Mouse (Mus musculus) midbrain, embryonic 11.5 days (tissue): Measurements from ENCODE around the gene Rnf169. TPM values are rescaled to one million over a fixed set of nuclear protein-coding genes. Genes with fewer than 3 reads are reported as not detected.

Experiments used
- ATAC-seq: fragments of 200-750 bp; cut with Nextera tagmentation; 2 replicates; pipeline ENCODE4 v1.8.0; 2017; ENCODE audit warnings: moderate TSS enrichment, moderate library complexity; ENCODE audit not compliant: low FRiP score
- DNase-seq: peaks from one replicate; pipeline ENCODE4 v3.0.0; 2015; ENCODE audit warnings: low spot score; ENCODE audit errors: missing footprints
- H3K27ac ChIP-seq: fragments of 300-500 bp; sonication (generic); 2 replicates; pipeline ENCODE4 v1.5.1; 2014; ENCODE audit warnings: low read depth, low read length
- H3K27me3 ChIP-seq: fragments of 300-500 bp; sonication (generic); 2 replicates; pipeline ENCODE4 v1.6.1; 2014; ENCODE audit warnings: mild to moderate bottlenecking, low read length, moderate library complexity, mixed read lengths; ENCODE audit not compliant: control insufficient read depth, insufficient read depth
- H3K36me3 ChIP-seq: fragments of 300-500 bp; sonication (generic); 2 replicates; pipeline ENCODE4 v1.6.1; 2014; ENCODE audit warnings: mild to moderate bottlenecking, low read length, moderate library complexity, mixed read lengths; ENCODE audit not compliant: control insufficient read depth, insufficient read depth
- H3K4me1 ChIP-seq: fragments of 300-500 bp; sonication (generic); 2 replicates; pipeline ENCODE4 v1.6.1; 2014; ENCODE audit warnings: low read length; ENCODE audit not compliant: control insufficient read depth, insufficient read depth
- H3K4me2 ChIP-seq: fragments of 300-500 bp; sonication (generic); 2 replicates; pipeline ENCODE4 v1.6.1; 2014; ENCODE audit warnings: mild to moderate bottlenecking, moderate library complexity
- H3K4me3 ChIP-seq: fragments of 300-500 bp; sonication (generic); 2 replicates; pipeline ENCODE4 v1.5.1; 2014; ENCODE audit warnings: low read depth, low read length
- H3K9ac ChIP-seq: fragments of 300-500 bp; sonication (generic); 2 replicates; pipeline ENCODE4 v1.6.1; 2014; ENCODE audit warnings: low read length
- H3K9me3 ChIP-seq: fragments of 300-500 bp; sonication (generic); 2 replicates; pipeline ENCODE4 v1.6.1; 2016; ENCODE audit warnings: low read length; ENCODE audit not compliant: control insufficient read depth
- WGBS: fragments of 180-500 bp; shearing (Covaris S2); extraction: QIAGEN DNeasy Blood & Tissue Kit; methylation state at CpG from one replicate; pipeline ENCODE4 v1.1.7; 2014; 5-methylcytosine and 5-hydroxymethylcytosine counted together
- polyA plus RNA-seq: library from polyadenylated mRNA; unstranded; fragments of >200 nt; fragmentation: Nextera tagmentation; extraction: Ambion mirVana; gene quantifications from 2 replicates; pipeline ENCODE4 v1.2.1, GENCODE M21; 2014

Gene Rnf169
- polyA plus RNA-seq, 1 experiment from 2014 or later, result 6.5 TPM

DNA sequence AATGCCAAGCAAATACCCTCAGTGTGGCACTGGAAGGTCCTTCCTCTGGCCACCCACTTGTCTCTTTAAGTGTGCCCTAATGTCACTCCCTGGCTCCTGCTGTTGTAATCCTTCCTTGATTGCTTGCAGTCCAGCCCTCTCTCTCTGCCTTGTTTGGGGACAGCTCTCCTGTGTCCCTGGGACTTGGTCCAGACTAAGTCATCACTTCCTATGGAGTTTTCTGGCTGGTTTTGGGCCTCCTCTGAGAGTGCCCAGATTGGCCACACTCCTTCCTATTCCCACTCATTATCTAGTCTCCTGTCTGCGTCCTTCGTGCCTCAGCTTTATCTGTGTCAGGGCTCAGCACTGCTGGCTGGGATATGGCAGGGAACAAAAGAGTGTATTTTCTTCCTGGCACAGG lies 64.7 kb downstream of the Rnf169 start:
- Histone ChIP-seq H3K27ac (no peak overlapping the region), H3K9me3 (no peaks in the 10 kb centered on the region), H3K27me3 (no peaks in the 10 kb centered on the region; the same call in 1 of the 2 replicates), H3K9ac (no peak overlapping the region), H3K4me2 (no peak overlapping the region), H3K4me1 (peaks cover 12% of the 10 kb centered on the region), H3K4me3 (no peak overlapping the region), H3K36me3 (no peaks in the 10 kb centered on the region)
- DNase-seq (no peak), ATAC-seq (no peak)
- WGBS, result 80% methylated on average over 2 of the region's 2 CpGs

DNA sequence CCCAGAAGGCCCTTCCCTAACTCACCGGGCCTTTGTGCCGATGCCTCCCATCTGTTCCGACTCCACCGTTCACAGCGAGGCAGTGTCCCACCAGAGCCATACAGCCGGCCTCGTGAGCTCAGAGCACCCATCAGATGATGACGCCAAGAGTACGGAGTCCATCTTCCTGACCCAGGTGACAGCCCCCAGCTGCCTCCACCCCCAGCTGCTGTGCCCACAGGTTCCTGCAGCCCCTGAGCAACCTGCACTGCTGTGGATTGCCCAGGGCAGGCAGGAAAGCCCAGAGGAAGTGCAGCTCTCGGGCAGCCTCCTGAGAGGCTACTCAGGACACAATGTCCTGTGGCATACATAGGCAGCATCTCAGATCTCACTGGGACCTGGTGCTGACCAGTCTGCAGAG lies 65.9 kb downstream of the Rnf169 start:
- no peak overlapping the region for H3K4me2 ChIP-seq
- WGBS, result 89% methylated on average over 10 of the region's 10 CpGs
- no peak overlapping the region for H3K27ac ChIP-seq
- no peaks in the 10 kb centered on the region; the same call in 1 of the 2 replicates for H3K27me3 ChIP-seq
- ATAC-seq, result no peak
- no peaks in the 10 kb centered on the region for H3K9me3 ChIP-seq
- no peak overlapping the region for H3K9ac ChIP-seq
- H3K4me1 ChIP-seq, result peaks cover 12% of the 10 kb centered on the region
- H3K36me3 ChIP-seq, result no peaks in the 10 kb centered on the region
- no peak for DNase-seq
- no peak overlapping the region for H3K4me3 ChIP-seq

DNA sequence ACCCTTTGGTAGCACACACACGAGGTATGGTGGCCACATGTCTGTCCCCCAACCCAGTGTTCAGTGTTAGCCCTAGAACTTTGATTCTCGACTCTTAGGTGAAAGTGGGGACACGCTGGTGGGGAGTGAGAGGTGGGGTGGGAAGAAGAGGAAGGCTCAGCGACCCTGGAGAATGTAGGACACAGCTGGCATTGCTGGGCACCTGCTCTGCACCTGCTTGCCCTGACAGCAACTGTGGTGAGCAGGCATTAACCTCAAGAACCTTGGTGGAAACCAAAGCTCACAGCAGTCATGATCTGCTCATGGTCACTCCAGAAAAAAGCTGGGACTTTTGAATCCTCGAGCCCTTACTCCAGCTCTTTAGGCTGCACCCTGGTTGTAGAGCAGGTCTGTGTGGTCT lies 69.2 kb downstream of the Rnf169 start:
- H3K4me2 ChIP-seq, result no peak overlapping the region
- no peak overlapping the region for H3K27ac ChIP-seq
- H3K27me3 ChIP-seq, result no peaks in the 10 kb centered on the region
- WGBS, result 77% methylated on average over 5 of the region's 5 CpGs
- H3K9ac ChIP-seq, result no peak overlapping the region
- no peaks in the 10 kb centered on the region for H3K36me3 ChIP-seq
- ATAC-seq (no peak), DNase-seq (no peak)
- no peaks in the 10 kb centered on the region for H3K9me3 ChIP-seq
- H3K4me3 ChIP-seq, result no peak overlapping the region
- H3K4me1 ChIP-seq, result no peaks in the 10 kb centered on the region

DNA sequence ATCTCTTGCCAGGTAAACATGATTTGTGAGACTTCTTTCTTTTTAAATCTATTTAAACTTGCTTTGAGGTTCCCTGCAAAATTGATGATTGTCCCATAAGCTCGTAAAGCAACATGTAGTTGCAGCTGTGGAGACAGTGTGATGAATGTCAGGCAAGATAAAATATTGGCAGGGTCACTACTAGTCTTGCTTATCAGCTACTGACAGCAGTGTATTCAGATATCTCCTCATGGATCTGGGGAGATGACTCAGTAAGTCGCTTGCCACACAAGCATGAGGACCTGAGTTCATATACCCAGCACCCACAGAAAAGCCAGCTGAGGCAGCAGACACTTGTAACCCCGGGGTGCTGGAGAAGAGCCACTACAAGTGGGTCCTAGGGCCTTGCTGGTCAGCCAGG lies 72.8 kb downstream of the Rnf169 start:
- Histone ChIP-seq H3K9me3 (no peaks in the 10 kb centered on the region), H3K4me1 (no peaks in the 10 kb centered on the region), H3K27ac (no peak overlapping the region), H3K36me3 (no peaks in the 10 kb centered on the region), H3K4me3 (no peak overlapping the region), H3K27me3 (no peaks in the 10 kb centered on the region), H3K4me2 (no peak overlapping the region), H3K9ac (no peak overlapping the region)
- ATAC-seq (no peak), DNase-seq (no peak)
- WGBS, result 90% methylated on average over 3 of the region's 3 CpGs

DNA sequence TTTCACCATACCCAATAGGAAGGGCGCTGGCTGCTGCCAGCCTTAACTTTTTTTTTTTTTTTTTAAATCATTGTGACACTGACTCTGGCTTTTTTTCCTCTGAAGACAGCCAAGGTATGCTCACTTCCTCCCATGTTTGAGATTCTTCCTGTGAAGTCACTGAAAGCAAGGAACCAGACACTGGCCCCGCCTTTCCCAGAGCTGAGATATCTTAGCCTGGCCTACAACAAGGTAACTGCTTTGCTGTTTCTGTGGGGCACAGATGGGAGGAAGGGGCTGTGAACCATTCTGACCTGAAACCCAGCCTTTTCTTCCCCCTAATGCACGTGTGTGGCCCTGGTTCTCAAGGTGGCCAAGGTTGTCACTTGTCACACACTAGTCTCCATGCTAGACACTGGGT lies 73.9 kb downstream of the Rnf169 start:
- 80% methylated on average over 3 of the region's 3 CpGs for WGBS

DNA sequence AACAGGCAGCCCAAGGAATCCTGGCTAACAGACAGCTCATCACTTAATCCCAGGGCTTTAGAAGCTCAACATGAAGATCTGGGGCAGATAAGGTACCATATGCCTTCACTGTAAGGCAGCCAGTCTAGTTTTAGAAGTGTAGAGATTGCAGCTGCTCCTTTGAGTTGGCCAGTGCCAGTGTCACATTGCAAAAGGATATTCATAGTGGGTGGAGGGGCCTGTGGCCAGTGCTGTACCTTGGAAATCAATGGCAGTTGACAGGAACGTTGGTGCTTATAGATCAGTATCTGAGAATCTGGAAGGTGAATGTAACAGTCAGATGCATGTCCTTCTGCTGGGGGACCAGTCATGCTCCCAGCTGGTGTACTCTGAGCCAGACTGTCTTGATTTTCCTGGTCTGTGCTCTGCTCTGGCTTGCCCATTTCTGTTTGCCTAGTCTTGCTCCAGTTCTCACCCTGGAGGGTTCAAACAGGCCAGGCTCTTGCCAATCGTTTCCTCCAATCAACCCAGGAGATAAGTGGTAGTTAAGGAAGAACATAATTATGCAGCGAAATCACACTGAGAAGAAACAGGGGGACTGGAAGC lies 75.7 kb downstream of the Rnf169 start:
- ATAC-seq (no peak), DNase-seq (no peak)
- Histone ChIP-seq H3K9ac (no peak overlapping the region), H3K4me3 (no peak overlapping the region), H3K27ac (no peak overlapping the region), H3K4me2 (no peak overlapping the region), H3K36me3 (no peaks in the 10 kb centered on the region), H3K9me3 (no peaks in the 10 kb centered on the region), H3K4me1 (no peaks in the 10 kb centered on the region), H3K27me3 (no peaks in the 10 kb centered on the region)
- WGBS, result 77% methylated on average over 3 of the region's 3 CpGs

More for the DNA sequence above, 73.9 kb downstream of the Rnf169 start:
- DNase-seq (no peak), ATAC-seq (no peak)
- Histone ChIP-seq H3K4me2 (no peak overlapping the region), H3K4me1 (no peaks in the 10 kb centered on the region), H3K27me3 (no peaks in the 10 kb centered on the region), H3K36me3 (no peaks in the 10 kb centered on the region), H3K9me3 (no peaks in the 10 kb centered on the region), H3K9ac (no peak overlapping the region), H3K27ac (no peak overlapping the region), H3K4me3 (no peak overlapping the region)

DNA sequence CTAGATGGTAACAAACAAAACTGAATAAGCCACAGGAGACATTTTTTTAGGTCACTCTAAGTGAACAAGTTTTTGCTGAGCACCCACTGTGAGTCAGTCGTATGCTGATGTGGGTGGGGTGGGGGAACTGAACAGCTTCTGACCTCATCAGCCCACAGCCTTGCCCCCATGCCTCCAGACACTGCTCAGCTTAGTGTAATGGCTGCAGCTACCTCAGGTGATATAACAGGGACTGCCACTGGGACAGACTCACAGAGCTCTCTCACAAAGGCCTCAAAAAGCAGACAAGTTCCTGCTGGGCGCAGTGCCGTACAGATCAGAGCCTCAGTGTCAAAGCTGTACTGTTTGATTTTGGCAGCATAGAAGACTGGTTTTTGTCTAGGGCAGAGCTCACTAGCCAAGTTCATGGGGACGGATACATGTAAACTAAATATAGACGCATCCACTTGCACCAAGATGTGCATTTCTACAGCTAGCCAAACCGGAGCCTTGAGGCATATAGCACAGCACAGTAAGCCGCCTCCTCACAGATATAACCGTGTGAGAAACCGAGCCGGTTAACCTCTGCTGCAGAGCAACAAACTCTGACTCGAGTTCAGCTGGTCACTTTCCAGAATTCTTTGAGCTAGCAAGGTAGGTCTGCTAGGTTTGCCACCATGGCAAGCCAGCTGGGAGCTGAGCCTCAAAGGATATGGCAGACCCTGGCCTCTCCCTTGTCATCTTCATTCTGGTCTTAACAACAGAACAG lies 77.2 kb downstream of the Rnf169 start:
- no peak overlapping the region for H3K4me3 ChIP-seq
- 83% methylated on average over 11 of the region's 11 CpGs for WGBS
- ATAC-seq, result no peak

DNA sequence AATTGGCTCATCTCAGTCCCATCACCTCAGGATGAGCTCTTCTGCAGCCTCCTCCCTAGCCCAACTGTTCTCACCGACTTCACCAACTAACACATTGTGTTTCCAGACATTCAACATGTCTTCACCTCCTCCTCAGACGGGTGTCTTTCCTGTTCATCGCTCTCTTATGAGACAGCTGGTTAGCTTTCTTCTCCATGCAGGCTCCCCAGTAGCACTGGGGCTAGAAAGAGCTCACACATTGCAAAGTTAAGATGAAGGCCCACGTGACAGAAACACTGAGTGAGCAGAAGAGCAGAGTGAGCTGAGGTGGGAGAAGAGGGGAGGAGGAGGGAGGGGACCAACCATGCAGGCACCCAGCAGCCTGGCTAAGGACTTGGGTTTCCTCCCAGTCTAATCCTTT lies 78.0 kb downstream of the Rnf169 start:
- ATAC-seq (no peak), DNase-seq (no peak)
- H3K4me1 ChIP-seq, result no peaks in the 10 kb centered on the region
- no peak overlapping the region for H3K27ac ChIP-seq
- H3K27me3 ChIP-seq, result no peaks in the 10 kb centered on the region
- H3K4me3 ChIP-seq, result no peak overlapping the region
- 82% methylated on average over 4 of the region's 4 CpGs for WGBS
- H3K4me2 ChIP-seq, result no peak overlapping the region
- no peaks in the 10 kb centered on the region for H3K9me3 ChIP-seq
- H3K9ac ChIP-seq, result no peak overlapping the region
- H3K36me3 ChIP-seq, result no peaks in the 10 kb centered on the region

More for the DNA sequence above, 77.2 kb downstream of the Rnf169 start:
- Histone ChIP-seq H3K27ac (no peak overlapping the region), H3K36me3 (no peaks in the 10 kb centered on the region), H3K27me3 (no peaks in the 10 kb centered on the region), H3K9ac (no peak overlapping the region), H3K4me2 (no peak overlapping the region), H3K9me3 (no peaks in the 10 kb centered on the region), H3K4me1 (no peaks in the 10 kb centered on the region)
- no peak for DNase-seq

DNA sequence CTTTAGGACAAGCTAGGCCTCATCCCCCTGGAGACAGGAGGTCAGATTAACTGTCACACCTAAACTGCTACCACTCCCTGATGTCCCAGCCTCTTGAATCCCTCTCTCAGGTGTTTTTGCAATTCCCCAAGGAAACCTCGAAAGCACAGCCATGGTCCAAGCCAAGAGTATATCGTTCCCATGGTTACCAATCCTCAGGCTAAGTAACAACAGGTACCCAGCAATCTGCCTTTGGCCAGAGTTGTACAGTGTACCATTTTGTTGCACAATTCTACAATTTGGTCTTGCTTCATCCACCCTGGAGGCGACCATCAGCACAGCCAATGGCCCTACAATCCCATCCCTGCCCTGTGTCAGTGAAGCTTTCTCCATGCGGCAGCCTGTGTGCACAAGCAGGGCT lies 83.3 kb downstream of the Rnf169 start:
- Histone ChIP-seq H3K27ac (no peak overlapping the region), H3K4me1 (no peaks in the 10 kb centered on the region), H3K9ac (no peak overlapping the region), H3K36me3 (no peaks in the 10 kb centered on the region), H3K9me3 (no peaks in the 10 kb centered on the region), H3K27me3 (no peaks in the 10 kb centered on the region), H3K4me3 (no peak overlapping the region), H3K4me2 (no peak overlapping the region)
- DNase-seq, result no peak
- no peak for ATAC-seq
- WGBS, result 83% methylated on average over 4 of the region's 4 CpGs
